Comparison of ENCODE assay signal across 8 mouse cellular contexts in genomic region chr8:88788335-88788734, GRCm38 (mm10).
DNase-seq lines count a peak whose midpoint lies in the region; ATAC-seq and TF ChIP-seq lines count a peak whose summit lies in the region.
"Not testable (repeated sequence)": the region's sequence is repeated elsewhere in the genome, so short reads cannot be mapped to it uniquely, and the experiment has no call there.

No protein-coding gene starts in this region.

- peak; percentile 23 to 41; a peak in 3 of 4 replicates for TF ChIP-seq CTCF in CH12.LX (conservative IDR thresholded peaks at IDR 0.05 in 1 of 2, IDR thresholded peaks at IDR 0.05 in 1 of 2; ENCODE audit: low read depth in 2 of 2, low read length in 2 of 2)
- TF ChIP-seq CTCF in cortical plate, adult 2 months (IDR thresholded peaks at IDR 0.05; ENCODE audit: extremely low read depth, insufficient read depth, low read length) = 0 out of 2 replicates have a peak, but pooled peaks have one; percentile 19
- peak; percentile 48 for TF ChIP-seq CTCF in hindbrain, postnatal 0 days (IDR thresholded peaks at IDR 0.05; ENCODE audit: low read depth)
- peak; percentile 42; the same call in 1 of the 2 replicates for TF ChIP-seq CTCF in kidney, postnatal 0 days (IDR thresholded peaks at IDR 0.05; ENCODE audit: low read depth)
- TF ChIP-seq CTCF in liver, adult 2 months (IDR thresholded peaks at IDR 0.05; ENCODE audit: low read depth, low read length) = peak; percentile 11; the same call in 1 of the 2 replicates
- peak; percentile 41; the same call in 1 of the 2 replicates for TF ChIP-seq CTCF in lung, embryonic 14.5 days (IDR thresholded peaks at IDR 0.05; ENCODE audit: low read depth)

- not testable (repeated sequence) for H3K4me3 ChIP-seq in CH12.LX (replicated peaks in 1 of 3; ENCODE audit: low read depth in 2 of 3, low read length in 2 of 3, poor library complexity in 1 of 3); cortical plate, adult 2 months (ENCODE audit: insufficient read depth, low read length); hindbrain, postnatal 0 days (ENCODE audit: low read length); kidney, postnatal 0 days (replicated peaks; ENCODE audit: low read depth, low read length); liver, adult 2 months (ENCODE audit: insufficient read depth, low read depth, low read length); lung, embryonic 14.5 days (ENCODE audit: low read depth, low read length)

- not testable (repeated sequence) for TF ChIP-seq RAD21 in CH12.LX (IDR thresholded peaks at IDR 0.05; ENCODE audit: low read depth, low read length)

- not testable (repeated sequence) for H3K79me2 ChIP-seq in CH12.LX (replicated peaks; ENCODE audit: control insufficient read depth, extremely low read depth, insufficient read depth, poor library complexity, severe bottlenecking); liver, adult 2 months (ENCODE audit: control insufficient read depth, insufficient read depth, low read length)

- DNase-seq in CH12.LX (ENCODE audit: extremely low read depth); hindbrain, postnatal 0 days (ENCODE audit: low spot score); kidney, postnatal 0 days (ENCODE audit: low spot score); liver, adult 2 months (ENCODE audit: extremely low read depth, low read depth, low spot score); lung, embryonic 14.5 days: not testable (repeated sequence)
- peak; percentile 26 for DNase-seq in retina, embryonic 14.5 days (ENCODE audit: low spot score)
- DNase-seq in thymus, postnatal 0 days (ENCODE audit: low spot score) = peak; percentile 12

- 80% methylated on average over 3 of the region's 3 CpGs for WGBS in hindbrain, postnatal 0 days
- 72% methylated on average over 3 of the region's 3 CpGs for WGBS in kidney, postnatal 0 days
- 58% methylated on average over 3 of the region's 3 CpGs for WGBS in liver, adult 2 months
- 73% methylated on average over 3 of the region's 3 CpGs for WGBS in lung, embryonic 14.5 days

- H3K9me3 ChIP-seq in CH12.LX (replicated peaks; ENCODE audit: low read length); hindbrain, postnatal 0 days (ENCODE audit: low read length); kidney, postnatal 0 days (replicated peaks; ENCODE audit: low read length); lung, embryonic 14.5 days (ENCODE audit: low read depth, low read length): not testable (repeated sequence)

- not testable (repeated sequence) for H3K4me2 ChIP-seq in CH12.LX (ENCODE audit: insufficient read depth, low read depth, poor library complexity, severe bottlenecking); hindbrain, postnatal 0 days (ENCODE audit: low read depth, low read length); kidney, postnatal 0 days (ENCODE audit: low read length); lung, embryonic 14.5 days

- not testable (repeated sequence) for TF ChIP-seq POLR2A in CH12.LX (IDR thresholded peaks at IDR 0.05; ENCODE audit: low read depth, low read length); cortical plate, adult 2 months (IDR thresholded peaks at IDR 0.05; ENCODE audit: extremely low read depth, insufficient read depth, low read length); liver, adult 2 months (IDR thresholded peaks at IDR 0.05; ENCODE audit: extremely low read depth, insufficient read depth, low read length)

- not testable (repeated sequence) for H3K36me3 ChIP-seq in CH12.LX (replicated peaks in 1 of 2; ENCODE audit: control insufficient read depth in 1 of 2, insufficient read depth in 1 of 2, low read length in 1 of 2); hindbrain, postnatal 0 days (ENCODE audit: insufficient read depth, low read length); kidney, postnatal 0 days (ENCODE audit: insufficient read depth, low read length); liver, adult 2 months (ENCODE audit: control insufficient read depth, insufficient read depth, low read length); lung, embryonic 14.5 days (ENCODE audit: insufficient read depth)

- in situ Hi-C loops in CH12.LX (cut with MboI; ENCODE audit: low pct_ligation_motif_present, low pct_unique_long_range_greater_than_20kb, low sequenced_read_pairs) = not testable (repeated sequence)

- H3K4me1 ChIP-seq in CH12.LX (ENCODE audit: control insufficient read depth in 1 of 2, insufficient read depth in 2 of 2) = peaks cover 4 to 25% of the 10 kb centered on the region in 2 experiments; a peak in 2 of 4 replicates
- H3K4me1 ChIP-seq in cortical plate, adult 2 months (ENCODE audit: control insufficient read depth, insufficient read depth, low read length); hindbrain, postnatal 0 days (ENCODE audit: insufficient read depth, low read length); kidney, postnatal 0 days (replicated peaks; ENCODE audit: insufficient read depth, low read length); lung, embryonic 14.5 days (ENCODE audit: insufficient read depth): not testable (repeated sequence)
- H3K4me1 ChIP-seq in liver, adult 2 months (ENCODE audit: control insufficient read depth, insufficient read depth, low read length) = peaks cover 12% of the 10 kb centered on the region

- dilution Hi-C loops in CH12.LX (cut with MboI; ENCODE audit: extremely low pct_ligation_motif_present, extremely low pct_unique_long_range_greater_than_20kb, low sequenced_read_pairs) = not testable (repeated sequence)

- not testable (repeated sequence) for H3K27me3 ChIP-seq in CH12.LX (replicated peaks); hindbrain, postnatal 0 days (ENCODE audit: insufficient read depth, low read length); kidney, postnatal 0 days (ENCODE audit: insufficient read depth, low read length); liver, adult 2 months (ENCODE audit: control insufficient read depth, insufficient read depth, low read length); lung, embryonic 14.5 days (ENCODE audit: insufficient read depth, low read length)

- not testable (repeated sequence) for TF ChIP-seq EP300 in CH12.LX (IDR thresholded peaks at IDR 0.05; ENCODE audit: low read length)

- ATAC-seq in hindbrain, postnatal 0 days; kidney, postnatal 0 days (replicated peaks; ENCODE audit: low FRiP score, low read depth); lung, embryonic 14.5 days (ENCODE audit: insufficient read depth): not testable (repeated sequence)

- H3K9ac ChIP-seq in CH12.LX (ENCODE audit: insufficient read depth, low read depth); hindbrain, postnatal 0 days (replicated peaks; ENCODE audit: low read length); kidney, postnatal 0 days (ENCODE audit: low read depth, low read length); liver, adult 2 months (ENCODE audit: low read depth, low read length); lung, embryonic 14.5 days: not testable (repeated sequence)

- H3K27ac ChIP-seq in CH12.LX (ENCODE audit: insufficient read depth, low read depth); cortical plate, adult 2 months (ENCODE audit: insufficient read depth, low read length); hindbrain, postnatal 0 days; kidney, postnatal 0 days; liver, adult 2 months (replicated peaks; ENCODE audit: insufficient read depth, low read depth, low read length); lung, embryonic 14.5 days (ENCODE audit: low read depth): not testable (repeated sequence)
